Mouse (Mus musculus): ENCODE results near the gene Slc36a3. TPM values are rescaled to one million over a fixed set of nuclear protein-coding genes. Genes with fewer than 3 reads are reported as not detected.

Gene Slc36a3
- polyA plus RNA-seq (2012; rRNA removed) (not detected in 2 replicates), polyA plus RNA-seq (2014; fragmentation: Nextera tagmentation; extraction: Ambion mirVana) (not detected in 2 replicates)

DNA sequence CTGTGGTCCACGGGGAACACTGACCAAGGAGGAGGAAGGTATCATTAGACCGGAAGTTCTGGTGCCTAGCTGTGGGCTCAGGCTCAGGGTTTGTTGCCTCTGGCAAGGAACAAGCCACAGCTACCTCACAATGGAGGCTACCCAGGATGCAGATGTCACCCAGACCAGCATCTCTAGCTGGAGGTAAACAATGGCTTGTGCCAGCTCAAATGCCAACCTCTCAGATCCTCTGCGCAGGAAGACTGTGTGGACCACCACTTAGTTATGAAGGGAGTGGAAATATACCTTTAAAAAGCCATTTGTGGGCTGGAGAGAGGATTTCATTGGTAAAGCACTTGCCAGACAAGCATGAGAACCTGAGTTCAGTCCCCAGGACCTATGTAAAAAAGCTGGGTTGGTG, at the start of gene Slc36a3:
Slc36a3 (minus strand) TSS at position 101 of the 400 bp plus-strand sequence.
- no peak for DNase-seq (ENCODE audit: low spot score)
- H3K9ac ChIP-seq (ENCODE audit: low read depth, low read length, severe bottlenecking), result no peak within 1 kb of the TSS
- WGBS, result 79% methylated on average over 3 of the region's 3 CpGs
- ATAC-seq (ENCODE audit: low FRiP score, low read depth), result no peak
- no peaks in the 10 kb centered on the region for H3K4me1 ChIP-seq (ENCODE audit: control insufficient read depth, insufficient read depth, low read length)
- no peak within 1 kb of the TSS for H3K4me3 ChIP-seq (replicated peaks; ENCODE audit: low read length)
- no peak within 1 kb of the TSS for H3K4me2 ChIP-seq (replicated peaks; ENCODE audit: low read depth, low read length, severe bottlenecking)
- H3K9me3 ChIP-seq (ENCODE audit: control insufficient read depth, low read length), result no peaks in the 10 kb centered on the region
- H3K27me3 ChIP-seq (ENCODE audit: control insufficient read depth, insufficient read depth, low read length), result no peaks in the 10 kb centered on the region
- H3K36me3 ChIP-seq (ENCODE audit: control insufficient read depth, insufficient read depth, low read length), result no peaks in the 10 kb centered on the region
- no peak within 1 kb of the TSS for H3K27ac ChIP-seq (replicated peaks; ENCODE audit: low read depth, low read length)
- no peak for TF ChIP-seq POLR2A (IDR thresholded peaks at IDR 0.05; ENCODE audit: borderline replicate concordance, extremely low read depth, insufficient read depth, insufficient read length)

- Histone ChIP-seq H3K27ac (replicated peaks; ENCODE audit: low read depth, low read length) (no peak overlapping the region), H3K4me3 (replicated peaks; ENCODE audit: low read length) (no peak overlapping the region), H3K27me3 (ENCODE audit: control insufficient read depth, insufficient read depth, low read length) (no peaks in the 10 kb centered on the region), H3K36me3 (ENCODE audit: control insufficient read depth, insufficient read depth, low read length) (no peaks in the 10 kb centered on the region), H3K4me2 (replicated peaks; ENCODE audit: low read depth, low read length, severe bottlenecking) (no peak overlapping the region), H3K4me1 (ENCODE audit: control insufficient read depth, insufficient read depth, low read length) (no peaks in the 10 kb centered on the region), H3K9ac (ENCODE audit: low read depth, low read length, severe bottlenecking) (no peak overlapping the region), H3K9me3 (ENCODE audit: control insufficient read depth, low read length) (no peaks in the 10 kb centered on the region)
- ATAC-seq (ENCODE audit: low FRiP score, low read depth), result no peak
- TF ChIP-seq POLR2A (IDR thresholded peaks at IDR 0.05; ENCODE audit: borderline replicate concordance, extremely low read depth, insufficient read depth, insufficient read length), result no peak
- WGBS, result 87% methylated on average over 8 of the region's 8 CpGs
- DNase-seq (ENCODE audit: low spot score), result no peak
Measured at GRCm38 (mm10) chr11:55197740-55198510, 46.4 kb upstream of the Slc36a3 start.

DNA sequence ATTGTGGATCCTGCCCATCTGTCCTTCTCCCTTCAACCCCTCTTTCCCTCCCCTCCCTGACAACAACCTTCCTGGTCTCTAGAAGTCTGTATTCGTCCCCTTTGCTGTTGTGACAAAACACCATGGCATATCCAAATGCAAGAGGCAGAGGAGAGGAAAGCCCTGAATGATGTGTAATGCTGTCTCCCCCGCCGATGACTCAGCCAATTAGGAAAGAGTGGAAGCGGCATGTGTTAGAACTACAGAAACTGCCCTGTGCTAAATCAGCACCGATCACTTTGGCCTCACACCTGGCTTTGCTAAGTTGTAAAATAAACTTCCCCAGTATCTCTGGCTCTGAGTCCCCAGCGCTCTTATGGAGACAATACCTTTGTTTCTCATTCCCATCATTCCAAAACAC, 45.6 kb upstream of the Slc36a3 start:
- WGBS, result 53% methylated on average over 6 of the region's 6 CpGs
- H3K4me3 ChIP-seq (replicated peaks; ENCODE audit: low read length), result no peak overlapping the region
- DNase-seq (ENCODE audit: low spot score), result no peak

DNA sequence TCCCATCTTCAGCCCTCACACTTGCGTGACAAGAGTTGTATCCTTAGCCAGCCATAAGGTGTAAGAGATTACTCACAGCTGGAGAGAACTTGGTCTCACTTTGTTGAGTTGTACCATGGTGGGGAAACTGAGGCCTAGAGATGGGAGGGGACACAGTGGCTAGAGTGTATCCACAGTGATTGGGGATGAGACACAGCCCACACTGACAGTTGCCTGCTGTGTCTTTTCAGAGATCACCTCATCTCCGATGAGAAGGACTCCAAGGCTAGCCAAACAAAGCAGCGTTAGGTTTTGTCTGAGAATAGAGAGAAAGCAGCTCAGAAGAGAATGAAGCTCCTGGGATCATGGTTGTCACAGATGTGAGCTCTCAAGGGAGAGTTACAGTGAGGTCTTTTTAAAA, 38.7 kb upstream of the Slc36a3 start:
- 83% methylated on average over 3 of the region's 3 CpGs for WGBS
- Histone ChIP-seq H3K4me1 (ENCODE audit: control insufficient read depth, insufficient read depth, low read length) (no peaks in the 10 kb centered on the region), H3K36me3 (ENCODE audit: control insufficient read depth, insufficient read depth, low read length) (no peaks in the 10 kb centered on the region), H3K4me3 (replicated peaks; ENCODE audit: low read length) (no peak overlapping the region), H3K4me2 (replicated peaks; ENCODE audit: low read depth, low read length, severe bottlenecking) (no peak overlapping the region), H3K9ac (ENCODE audit: low read depth, low read length, severe bottlenecking) (no peak overlapping the region), H3K9me3 (ENCODE audit: control insufficient read depth, low read length) (no peaks in the 10 kb centered on the region), H3K27me3 (ENCODE audit: control insufficient read depth, insufficient read depth, low read length) (no peaks in the 10 kb centered on the region), H3K27ac (replicated peaks; ENCODE audit: low read depth, low read length) (no peak overlapping the region)
- ATAC-seq (ENCODE audit: low FRiP score, low read depth), result no peak
- no peak for TF ChIP-seq POLR2A (IDR thresholded peaks at IDR 0.05; ENCODE audit: borderline replicate concordance, extremely low read depth, insufficient read depth, insufficient read length)
- no peak for DNase-seq (ENCODE audit: low spot score)

More for the DNA sequence above, 45.6 kb upstream of the Slc36a3 start:
- Histone ChIP-seq H3K4me1 (ENCODE audit: control insufficient read depth, insufficient read depth, low read length) (no peaks in the 10 kb centered on the region), H3K9ac (ENCODE audit: low read depth, low read length, severe bottlenecking) (no peak overlapping the region), H3K9me3 (ENCODE audit: control insufficient read depth, low read length) (no peaks in the 10 kb centered on the region), H3K36me3 (ENCODE audit: control insufficient read depth, insufficient read depth, low read length) (no peaks in the 10 kb centered on the region), H3K27ac (replicated peaks; ENCODE audit: low read depth, low read length) (no peak overlapping the region), H3K27me3 (ENCODE audit: control insufficient read depth, insufficient read depth, low read length) (no peaks in the 10 kb centered on the region), H3K4me2 (replicated peaks; ENCODE audit: low read depth, low read length, severe bottlenecking) (no peak overlapping the region)
- TF ChIP-seq POLR2A (IDR thresholded peaks at IDR 0.05; ENCODE audit: borderline replicate concordance, extremely low read depth, insufficient read depth, insufficient read length), result no peak
- ATAC-seq (ENCODE audit: low FRiP score, low read depth), result no peak

GRCm38 (mm10) chr11:55187777-55188176, 36.3 kb upstream of the Slc36a3 start:
- ATAC-seq (ENCODE audit: low FRiP score, low read depth) (no peak), DNase-seq (ENCODE audit: low spot score) (no peak)
- H3K36me3 ChIP-seq (ENCODE audit: control insufficient read depth, insufficient read depth, low read length), result no peaks in the 10 kb centered on the region
- H3K4me2 ChIP-seq (replicated peaks; ENCODE audit: low read depth, low read length, severe bottlenecking), result no peak overlapping the region
- H3K4me1 ChIP-seq (ENCODE audit: control insufficient read depth, insufficient read depth, low read length), result no peaks in the 10 kb centered on the region
- no peak overlapping the region for H3K9ac ChIP-seq (ENCODE audit: low read depth, low read length, severe bottlenecking)
- H3K4me3 ChIP-seq (replicated peaks; ENCODE audit: low read length), result no peak overlapping the region
- no peak overlapping the region for H3K27ac ChIP-seq (replicated peaks; ENCODE audit: low read depth, low read length)
- 81% methylated on average over 6 of the region's 6 CpGs for WGBS
- no peaks in the 10 kb centered on the region for H3K27me3 ChIP-seq (ENCODE audit: control insufficient read depth, insufficient read depth, low read length)
- TF ChIP-seq POLR2A (IDR thresholded peaks at IDR 0.05; ENCODE audit: borderline replicate concordance, extremely low read depth, insufficient read depth, insufficient read length), result no peak
- no peaks in the 10 kb centered on the region for H3K9me3 ChIP-seq (ENCODE audit: control insufficient read depth, low read length)

Measured in limb, embryonic 14.5 days (tissue).